Comparison of ENCODE assay signal across 8 mouse cellular contexts in the genomic region with DNA sequence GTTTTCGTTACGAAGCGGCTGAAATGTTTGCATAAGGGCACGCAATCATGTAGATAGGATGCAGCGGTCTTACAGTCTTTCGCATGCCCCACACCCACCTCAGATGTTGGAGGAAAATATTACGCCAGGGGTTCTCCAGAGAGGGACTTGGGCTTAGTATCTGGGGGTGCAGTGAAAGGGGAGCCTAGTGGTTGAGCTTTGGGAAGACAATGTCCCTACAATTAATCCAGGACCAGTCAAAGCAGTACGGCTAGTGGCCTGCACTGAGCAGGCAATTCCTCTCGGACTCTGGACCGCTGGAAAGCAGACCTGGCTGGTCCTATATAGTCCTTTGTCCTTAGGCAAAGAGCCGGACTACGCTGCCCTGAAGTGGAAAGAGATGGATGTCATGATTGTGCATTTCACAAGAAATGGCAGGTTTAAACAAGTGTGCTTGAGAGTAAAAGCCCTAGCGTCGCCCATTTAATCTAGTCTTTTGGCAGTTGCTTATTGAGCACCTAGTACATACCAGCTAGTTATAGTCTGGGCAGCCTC. TPM values are rescaled to one million over a fixed set of nuclear protein-coding genes. Genes with fewer than 3 reads are reported as not detected.
DNase-seq lines count a peak whose midpoint lies in the region; ATAC-seq and TF ChIP-seq lines count a peak whose summit lies in the region.

No protein-coding gene starts in this region.

- H3K27me3 ChIP-seq in embryonic facial prominence, embryonic 12.5 days = peaks cover 45% of the 10 kb centered on the region
- H3K27me3 ChIP-seq in intestine, embryonic 15.5 days (replicated peaks) = peaks cover 43% of the 10 kb centered on the region
- peaks cover 22% of the 10 kb centered on the region for H3K27me3 ChIP-seq in myocyte (ENCODE audit: control insufficient read depth, insufficient read depth, insufficient read length)

- ATAC-seq in embryonic facial prominence, embryonic 12.5 days (ENCODE audit: insufficient number of reproducible peaks, insufficient read depth, low FRiP score, low TSS enrichment) = no peak
- no peak for ATAC-seq in intestine, embryonic 15.5 days
- no peak for ATAC-seq in frontal cortex, adult (ENCODE audit: low TSS enrichment)

- H3ac ChIP-seq in myocyte (ENCODE audit: control insufficient read depth, insufficient read length) = peak overlapping the region; percentile 27

- TF ChIP-seq CTCF in lung, adult 2 months (IDR thresholded peaks at IDR 0.05; ENCODE audit: insufficient read depth, low read length) = no peak

- peak overlapping the region; percentile 67 for H3K9ac ChIP-seq in embryonic facial prominence, embryonic 12.5 days
- peak overlapping the region; percentile 63; the same call in 1 of the 2 replicates for H3K9ac ChIP-seq in intestine, embryonic 15.5 days

- H3K79me2 ChIP-seq in myocyte (ENCODE audit: control insufficient read depth, insufficient read depth) = no peaks in the 10 kb centered on the region

- H3K4me2 ChIP-seq in embryonic facial prominence, embryonic 12.5 days (replicated peaks) = peak overlapping the region; percentile 100
- peak overlapping the region; percentile 99 for H3K4me2 ChIP-seq in intestine, embryonic 15.5 days (replicated peaks)
- peak overlapping the region; percentile 69 for H3K4me2 ChIP-seq in myocyte (ENCODE audit: low read depth)

- peaks cover 24% of the 10 kb centered on the region for H3K36me3 ChIP-seq in embryonic facial prominence, embryonic 12.5 days
- H3K36me3 ChIP-seq in intestine, embryonic 15.5 days = 0 out of 2 replicates have a peak, but pooled peaks cover 8% of the 10 kb centered on the region
- H3K36me3 ChIP-seq in myocyte (ENCODE audit: control insufficient read depth, insufficient read depth) = no peaks in the 10 kb centered on the region

- peak overlapping the region; percentile 71; the same call in 1 of the 2 replicates for H3K27ac ChIP-seq in embryonic facial prominence, embryonic 12.5 days
- H3K27ac ChIP-seq in intestine, embryonic 15.5 days = peak overlapping the region; percentile 88; the same call in 1 of the 2 replicates

- intact Hi-C loops in left cerebral cortex, postnatal 4 days (cut with DNase I) = no loop called here

- no peak for TF ChIP-seq POLR2A in lung, adult 2 months (IDR thresholded peaks at IDR 0.05; ENCODE audit: borderline replicate concordance, extremely low read depth, low read depth, low read length)
- no peak for TF ChIP-seq POLR2A in myocyte (IDR thresholded peaks at IDR 0.05; ENCODE audit: insufficient read length, low read depth)

- DNase-seq in lung, adult 2 months = no peak
- DNase-seq in lung, postnatal 25 days (ENCODE audit: low spot score) = no peak
- DNase-seq in adrenal gland, postnatal 4 days (ENCODE audit: low spot score in 2 of 2) = no peak
- no peak for DNase-seq in left cerebral cortex, postnatal 4 days

- H3K9me3 ChIP-seq in embryonic facial prominence, embryonic 12.5 days = no peaks in the 10 kb centered on the region
- no peaks in the 10 kb centered on the region for H3K9me3 ChIP-seq in intestine, embryonic 15.5 days

- peaks cover 7% of the 10 kb centered on the region for H3K4me1 ChIP-seq in lung, adult 2 months (ENCODE audit: control insufficient read depth, insufficient read depth, low read length)
- peaks cover 20% of the 10 kb centered on the region for H3K4me1 ChIP-seq in embryonic facial prominence, embryonic 12.5 days
- H3K4me1 ChIP-seq in intestine, embryonic 15.5 days (replicated peaks) = peaks cover 27% of the 10 kb centered on the region

- H3K4me3 ChIP-seq in lung, adult 2 months (replicated peaks; ENCODE audit: extremely low read depth, low read depth, low read length) = peak overlapping the region; percentile 95
- peak overlapping the region; percentile 67 for H3K4me3 ChIP-seq in embryonic facial prominence, embryonic 12.5 days
- H3K4me3 ChIP-seq in intestine, embryonic 15.5 days (replicated peaks) = peak overlapping the region; percentile 64
- H3K4me3 ChIP-seq in myocyte = peak overlapping the region; percentile 77

- 26% methylated on average over 14 of the region's 14 CpGs for WGBS in lung, adult 2 months
- 31% methylated on average over 14 of the region's 14 CpGs for WGBS in embryonic facial prominence, embryonic 12.5 days
- WGBS in intestine, embryonic 15.5 days = 24% methylated on average over 14 of the region's 14 CpGs

TF ChIP-seq in myocyte, 11 proteins besides CTCF, POLR2A, EP300 and RAD21:
- TF ChIP-seq MYOG (IDR thresholded peaks at IDR 0.05; ENCODE audit: control insufficient read depth in 1 of 3, insufficient read depth in 1 of 3, insufficient read length in 2 of 3, low read depth in 2 of 3) (no peak), POLR2AphosphoS2 (IDR thresholded peaks at IDR 0.05; ENCODE audit: insufficient read length, low read depth) (no peak), MAX (IDR thresholded peaks at IDR 0.05; ENCODE audit: low read depth) (no peak), USF1 (IDR thresholded peaks at IDR 0.05; ENCODE audit: low read depth) (no peak), SRF (IDR thresholded peaks at IDR 0.05; ENCODE audit: control insufficient read depth, insufficient read length, low read depth) (no peak), MYOD1 (IDR thresholded peaks at IDR 0.05; ENCODE audit: control insufficient read depth in 1 of 3, insufficient read length in 2 of 3, low read depth in 2 of 3) (no peak), TCF12 (IDR thresholded peaks at IDR 0.05; ENCODE audit: insufficient read depth, poor library complexity, severe bottlenecking) (no peak), REST (IDR thresholded peaks at IDR 0.05; ENCODE audit: insufficient read depth, insufficient read length) (no peak), CEBPB (IDR thresholded peaks at IDR 0.05; ENCODE audit: insufficient read depth, poor library complexity, severe bottlenecking) (no peak), E2F4 (IDR thresholded peaks at IDR 0.05; ENCODE audit: insufficient read depth) (no peak), TCF3 (IDR thresholded peaks at IDR 0.05; ENCODE audit: insufficient read length, low read depth) (no peak)

RNA-seq across cellular contexts. Expression of a gene that starts 0.4 kb away (rescaled TPM):
- polyA plus RNA-seq in lung, adult 2 months (2012; rRNA removed) = 10.7 and 15.5 TPM in 2 replicates
- polyA plus RNA-seq in embryonic facial prominence, embryonic 12.5 days (2016; fragmentation: Nextera tagmentation; extraction: Ambion mirVana) = 15.4 and 16.4 TPM in 2 replicates
- 15.6 and 16.7 TPM in 2 replicates for polyA plus RNA-seq in intestine, embryonic 15.5 days (2015; fragmentation: Nextera tagmentation; extraction: Ambion mirVana)
- 15.3 TPM for polyA plus RNA-seq in myocyte (2012; fragmentation: generic; extraction: Trizol)
- 10 to 100 TPM in 1 of 2 experiments, 1 to 10 TPM in 1; 9.6 to 10.4 TPM for total RNA-seq in adrenal gland, postnatal 4 days (2021)
- 10 to 100 TPM; 22.3 to 23.4 TPM for total RNA-seq in left cerebral cortex, postnatal 4 days (2021)

RNA-seq across cellular contexts. Expression of a gene that starts 0.6 kb away (rescaled TPM):
- polyA plus RNA-seq in lung, adult 2 months (2012; rRNA removed) = 2.3 and 2.4 TPM in 2 replicates
- 6.9 and 8.1 TPM in 2 replicates for polyA plus RNA-seq in embryonic facial prominence, embryonic 12.5 days (2016; fragmentation: Nextera tagmentation; extraction: Ambion mirVana)
- polyA plus RNA-seq in intestine, embryonic 15.5 days (2015; fragmentation: Nextera tagmentation; extraction: Ambion mirVana) = 34.8 and 36.2 TPM in 2 replicates
- polyA plus RNA-seq in myocyte (2012; fragmentation: generic; extraction: Trizol) = 11.7 TPM
- 10 to 100 TPM; 19.0 to 22.6 TPM for total RNA-seq in adrenal gland, postnatal 4 days (2021)
- 100 to 1,000 TPM; 670 to 671 TPM for total RNA-seq in left cerebral cortex, postnatal 4 days (2021)

RNA-seq across cellular contexts. Expression of a gene that starts 10.9 kb away (rescaled TPM):
- polyA plus RNA-seq in lung, adult 2 months (2012; rRNA removed) = 47.1 and 53.9 TPM in 2 replicates
- 207 TPM in 2 replicates for polyA plus RNA-seq in embryonic facial prominence, embryonic 12.5 days (2016; fragmentation: Nextera tagmentation; extraction: Ambion mirVana)
- 126 and 138 TPM in 2 replicates for polyA plus RNA-seq in intestine, embryonic 15.5 days (2015; fragmentation: Nextera tagmentation; extraction: Ambion mirVana)
- polyA plus RNA-seq in myocyte (2012; fragmentation: generic; extraction: Trizol) = 165 TPM
- 100 to 1,000 TPM; 106 to 112 TPM for total RNA-seq in adrenal gland, postnatal 4 days (2021)
- total RNA-seq in left cerebral cortex, postnatal 4 days (2021) = 100 to 1,000 TPM; 221 to 222 TPM

RNA-seq across cellular contexts. Expression of a gene that starts 13.3 kb away (rescaled TPM):
- polyA plus RNA-seq in lung, adult 2 months (2012; rRNA removed) = 26.5 and 27.1 TPM in 2 replicates
- 4.4 and 4.6 TPM in 2 replicates for polyA plus RNA-seq in embryonic facial prominence, embryonic 12.5 days (2016; fragmentation: Nextera tagmentation; extraction: Ambion mirVana)
- polyA plus RNA-seq in intestine, embryonic 15.5 days (2015; fragmentation: Nextera tagmentation; extraction: Ambion mirVana) = 13.5 and 14.2 TPM in 2 replicates
- polyA plus RNA-seq in myocyte (2012; fragmentation: generic; extraction: Trizol) = 1.9 TPM
- total RNA-seq in adrenal gland, postnatal 4 days (2021) = 1 to 10 TPM; 4.8 to 5.7 TPM
- total RNA-seq in left cerebral cortex, postnatal 4 days (2021) = 10 to 100 TPM; 16.8 to 18.3 TPM

RNA-seq across cellular contexts. Expression of a gene that starts 22.5 kb away (rescaled TPM):
- polyA plus RNA-seq in lung, adult 2 months (2012; rRNA removed) = 6.8 and 10.1 TPM in 2 replicates
- polyA plus RNA-seq in embryonic facial prominence, embryonic 12.5 days (2016; fragmentation: Nextera tagmentation; extraction: Ambion mirVana) = 2.2 and 2.3 TPM in 2 replicates
- polyA plus RNA-seq in intestine, embryonic 15.5 days (2015; fragmentation: Nextera tagmentation; extraction: Ambion mirVana) = 1.1 and 1.7 TPM in 2 replicates
- polyA plus RNA-seq in myocyte (2012; fragmentation: generic; extraction: Trizol) = 1.2 TPM
- 1 to 10 TPM in 1 of 2 experiments, under 1 TPM in 1; 0.73 to 1.6 TPM for total RNA-seq in adrenal gland, postnatal 4 days (2021)
- under 1 TPM; 0.42 to 0.82 TPM for total RNA-seq in left cerebral cortex, postnatal 4 days (2021)
